Mouse (Mus musculus) CD4-positive, CD25-positive, alpha-beta regulatory T cell, adult 9 weeks (primary cell): Measurements from ENCODE around the gene Sord. TPM values are rescaled to one million over a fixed set of nuclear protein-coding genes. Genes with fewer than 3 reads are reported as not detected.

Experiments used
- polyA plus RNA-seq: library from polyadenylated mRNA; unstranded; fragments of 100-300 nt; shearing (Covaris generic); gene quantifications from one replicate; pipeline ENCODE4 v1.2.1, GENCODE M21; 2017

The Sord gene
- polyA plus RNA-seq, result 3.9 TPM

GRCm38 (mm10) chr2:122234611-122235288 is at the start of gene Sord:
Sord (plus strand) TSS chr2:122234749.

GRCm38 (mm10) chr2:122186106-122186505 is 48.4 kb upstream of the Sord start, which contains the start of the genes Patl2 and Terb2:
Patl2 (minus strand) TSS chr2:122186189.
Terb2 (plus strand) TSS chr2:122186272.

GRCm38 (mm10) chr2:122298096-122298499 is 63.5 kb downstream of the Sord start, which contains the start of gene Duox2:
Duox2 (minus strand) TSS chr2:122298449.

GRCm38 (mm10) chr2:122298596-122299490 is 64.3 kb downstream of the Sord start, which contains the start of gene Duoxa2:
Duoxa2 (plus strand) TSS chr2:122298900.

GRCm38 (mm10) chr2:122313536-122313935 is 79.0 kb downstream of the Sord start, which contains the start of gene Duoxa1:
Duoxa1 (minus strand) TSS chr2:122313730.

Other genes starting within 250 kb of the Sord start
- gene Eif3j1, start 206.2 kb upstream of the Sord start, polyA plus RNA-seq, result 5.8 TPM
- 12.7 TPM for gene Spg11, start 116.4 kb upstream of the Sord start, polyA plus RNA-seq
- 7,957 TPM for gene B2m, start 87.1 kb upstream of the Sord start, polyA plus RNA-seq
- 0.21 TPM for gene Trim69, start 74.0 kb upstream of the Sord start, polyA plus RNA-seq
- gene Patl2, start 48.6 kb upstream of the Sord start, polyA plus RNA-seq, result 1.6 TPM
- gene Terb2, start 48.5 kb upstream of the Sord start, polyA plus RNA-seq, result not detected
- not detected for gene Duox2, start 63.7 kb downstream of the Sord start, polyA plus RNA-seq
- not detected for gene Duoxa2, start 64.2 kb downstream of the Sord start, polyA plus RNA-seq
- gene Duoxa1, start 79.0 kb downstream of the Sord start, polyA plus RNA-seq, result not detected
- not detected for gene Duox1, start 80.9 kb downstream of the Sord start, polyA plus RNA-seq
- gene Shf, start 134.4 kb downstream of the Sord start, polyA plus RNA-seq, result 0.41 TPM
- gene Slc28a2, start 191.7 kb downstream of the Sord start, polyA plus RNA-seq, result 253 TPM